Mouse (Mus musculus): ENCODE results near the gene Bcl2l11. TPM values are rescaled to one million over a fixed set of nuclear protein-coding genes. Genes with fewer than 3 reads are reported as not detected.
A peak's percentile ranks its signal among the peaks of the same experiment; 100 is the strongest.

Bcl2l11 gene
- total RNA-seq, 2 experiments from 2014 or later, result 5.4 to 9.9 TPM

DNA sequence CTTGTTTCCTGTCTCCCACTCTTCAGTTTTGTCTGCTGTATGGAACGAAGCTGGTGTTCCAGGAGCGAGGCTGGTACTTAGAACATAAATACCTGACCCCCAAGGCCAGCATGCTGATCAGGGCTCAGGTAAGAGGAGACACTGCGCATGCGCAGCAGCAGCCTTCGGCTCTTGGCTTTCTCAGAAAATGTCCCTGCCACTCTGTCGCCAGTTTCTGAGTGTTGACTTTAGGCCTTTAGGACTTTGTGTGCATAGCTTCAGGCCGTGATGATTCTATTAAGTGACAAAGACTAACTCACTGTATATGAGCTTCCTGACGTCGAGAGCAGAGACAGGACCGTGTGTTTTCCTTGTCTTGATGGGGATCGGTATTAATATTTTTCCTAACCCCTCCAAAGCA is 20.2 kb upstream of the Bcl2l11 start:
- DNase-seq (ENCODE audit: low spot score), result no peak

DNA sequence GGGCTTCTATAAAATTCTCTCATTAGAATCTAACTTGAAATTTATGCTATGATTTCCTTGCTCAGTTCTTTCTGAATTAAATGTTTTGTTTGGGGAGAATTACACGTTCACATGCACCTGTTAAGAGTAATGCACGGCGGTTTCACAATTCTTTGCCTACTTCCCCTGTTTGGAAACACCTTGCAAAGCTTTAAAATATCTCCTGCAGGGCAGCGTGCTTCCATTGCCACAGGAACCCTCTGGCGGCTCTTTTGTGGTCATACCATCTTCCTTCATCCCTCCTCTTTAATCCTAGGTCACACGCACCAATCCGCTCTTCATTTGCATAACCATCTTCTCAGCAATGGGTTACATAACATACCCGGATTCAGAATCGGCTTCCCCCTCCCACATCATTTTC is 14.3 kb upstream of the Bcl2l11 start:
- DNase-seq (ENCODE audit: low spot score), result no peak

DNA sequence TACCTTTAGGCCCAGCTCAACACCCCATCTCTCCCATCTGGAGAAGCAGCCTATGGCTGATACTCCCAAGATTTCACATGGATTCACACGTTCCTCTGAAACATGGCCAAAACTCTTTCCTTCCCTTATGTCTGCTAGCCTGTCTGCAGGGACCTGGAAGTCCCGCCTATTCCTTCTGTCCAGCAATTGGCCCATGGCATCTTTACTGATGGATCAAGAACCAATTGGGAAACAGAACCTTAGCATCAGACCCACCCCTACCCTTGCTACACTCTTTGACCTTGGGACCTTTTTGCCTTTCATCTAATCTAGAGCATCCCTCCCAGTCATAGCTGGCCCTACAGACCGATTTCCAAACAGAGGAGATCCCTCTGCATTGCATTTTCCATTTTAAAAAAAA is 11.2 kb upstream of the Bcl2l11 start:
- DNase-seq (ENCODE audit: low spot score), result no peak

DNA sequence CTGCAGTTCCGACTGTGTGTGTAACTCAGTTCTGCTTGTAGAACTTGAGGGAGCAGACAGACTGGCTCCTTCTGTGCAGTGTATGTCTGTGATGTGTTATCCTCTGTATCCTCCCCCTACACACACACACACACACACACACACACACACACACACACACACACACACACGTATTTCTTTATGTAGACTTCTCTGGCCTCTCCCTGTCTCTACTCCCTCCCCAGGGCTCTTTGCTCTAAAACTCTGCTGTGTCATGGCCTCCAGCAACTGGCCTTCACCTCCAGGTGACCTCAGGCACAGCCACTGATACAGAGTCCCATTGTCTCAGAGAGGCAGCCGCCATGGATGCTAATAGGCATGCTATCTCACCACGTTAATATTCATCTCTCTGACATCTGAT is 10.3 kb upstream of the Bcl2l11 start:
- DNase-seq (ENCODE audit: low spot score), result no peak

GRCm38 (mm10) chr2:128117605-128118004 is 8.2 kb upstream of the Bcl2l11 start:
- no peak for DNase-seq (ENCODE audit: low spot score)

DNA sequence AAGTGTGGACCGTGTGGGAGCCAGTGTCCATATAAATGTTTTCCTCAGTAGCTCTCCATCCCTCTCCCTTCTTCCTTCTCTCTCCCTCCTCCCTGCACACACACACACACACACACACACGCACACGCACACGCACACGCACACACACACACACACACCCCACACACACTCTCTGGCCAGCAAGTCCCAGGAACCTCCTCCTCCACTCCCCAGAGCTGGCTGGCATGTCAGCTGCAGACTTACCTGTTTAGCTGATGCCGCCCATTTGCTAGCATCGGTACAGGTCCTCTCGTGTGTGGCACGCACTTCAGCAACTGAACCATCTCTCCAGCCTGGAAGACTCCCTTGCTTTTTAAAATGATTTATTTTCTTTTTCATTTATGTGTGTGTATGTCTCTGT is 6.9 kb upstream of the Bcl2l11 start:
- no peak for DNase-seq (ENCODE audit: low spot score)

DNA sequence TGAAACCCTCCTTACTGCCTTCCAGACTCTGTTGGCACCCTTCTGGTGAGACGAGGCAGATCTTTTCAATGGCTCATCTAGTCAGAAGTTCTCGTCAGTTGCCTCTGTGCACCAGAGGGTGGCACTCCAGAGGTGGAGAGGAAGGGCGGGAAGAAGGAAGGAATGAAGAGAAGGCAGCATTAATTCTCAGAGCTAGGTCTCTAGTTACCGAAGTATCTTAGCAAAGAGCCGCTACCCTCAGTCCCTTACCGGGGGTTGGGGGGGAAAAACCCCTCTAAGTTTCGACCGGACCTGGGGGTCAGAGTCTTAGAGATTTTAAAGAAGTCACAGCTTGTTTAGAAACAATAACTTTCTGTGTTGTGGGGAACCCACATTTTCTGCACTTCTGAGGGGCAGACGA is 3.3 kb upstream of the Bcl2l11 start:
- peak; percentile 70 for DNase-seq (ENCODE audit: low spot score)

- DNase-seq (ENCODE audit: low spot score), result peak; percentile 45
These were observed 2.7 kb upstream of the Bcl2l11 start for GRCm38 (mm10) chr2:128122891-128123771.

DNA sequence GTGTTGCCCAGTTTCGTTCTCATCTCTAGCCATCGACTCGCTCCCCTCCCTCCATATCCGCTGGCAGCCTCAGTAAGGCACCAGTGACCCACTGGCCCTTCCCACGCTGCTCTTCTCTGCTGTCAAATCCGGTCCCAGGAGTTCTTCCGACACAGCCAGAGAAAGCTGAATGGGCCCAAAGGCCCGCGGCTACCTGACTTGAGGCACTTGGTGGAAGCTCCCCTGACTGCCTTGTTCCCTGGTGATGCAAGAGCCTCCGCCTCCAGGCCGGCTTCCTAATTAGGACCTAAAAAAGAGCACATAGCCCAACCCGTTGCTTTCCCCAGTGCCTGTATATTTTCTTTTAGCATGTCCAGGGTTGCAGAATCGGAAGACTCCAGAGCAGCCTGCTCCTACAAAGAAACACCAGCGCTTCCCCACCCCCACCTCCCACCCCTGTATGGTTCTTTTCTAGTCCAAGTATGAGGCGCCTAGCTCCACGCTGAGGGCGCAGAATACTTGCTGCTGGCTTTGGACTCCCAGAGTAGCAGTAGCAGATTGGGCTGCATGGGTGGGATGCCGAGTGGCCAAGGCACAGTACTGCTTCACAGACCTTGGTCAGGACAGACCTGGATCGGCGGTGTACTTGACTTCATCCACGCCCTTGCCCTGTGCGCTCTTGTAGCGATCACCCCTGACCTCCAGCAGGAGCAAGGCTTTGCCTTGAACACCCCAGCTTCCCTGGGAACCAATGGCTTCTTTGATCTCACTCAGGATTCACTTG is 1.7 kb upstream of the Bcl2l11 start:
- no peak for DNase-seq (ENCODE audit: low spot score)

DNA sequence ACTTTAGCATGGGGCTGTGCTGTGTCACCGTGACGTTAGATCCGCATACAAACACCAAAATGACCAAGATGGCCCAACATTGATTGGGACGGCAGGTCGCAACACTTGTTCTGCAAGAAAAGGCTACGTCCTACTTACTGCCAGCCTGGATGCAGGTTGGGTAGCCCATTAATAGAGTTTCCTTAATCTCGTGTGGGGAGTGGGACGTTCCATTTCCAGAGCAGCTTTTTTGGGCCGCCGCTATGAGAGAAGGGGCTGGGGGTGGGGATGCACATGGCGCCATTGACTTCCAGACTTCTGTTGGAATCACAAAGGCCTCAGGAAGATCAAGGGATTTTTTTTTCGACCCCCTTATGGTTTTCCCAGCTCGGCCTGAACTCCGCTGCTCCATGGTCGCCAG is 1.1 kb upstream of the Bcl2l11 start:
- DNase-seq (ENCODE audit: low spot score), result no peak

DNA sequence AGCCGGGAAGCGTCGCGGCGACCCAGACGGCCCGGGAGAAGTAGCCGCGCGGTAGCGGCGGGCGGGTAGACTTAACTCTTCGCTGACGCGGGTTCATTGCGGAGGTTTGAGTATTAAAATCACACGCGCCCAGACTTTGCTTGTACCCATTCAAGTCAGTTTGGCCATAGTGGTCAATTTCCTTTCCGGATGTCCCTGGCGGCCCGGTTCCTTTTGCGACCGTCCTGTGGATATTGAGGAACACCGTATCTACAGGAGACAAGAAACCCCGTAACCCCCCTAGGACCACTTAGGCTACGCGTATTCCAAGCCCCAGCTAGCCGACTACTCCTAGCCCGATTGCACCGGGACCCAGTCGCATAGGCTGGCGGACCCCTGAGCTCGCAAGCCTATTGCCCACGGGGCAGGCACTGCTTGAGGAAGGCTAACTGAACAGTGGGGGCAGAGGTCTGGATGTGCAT is 783 bp downstream of the Bcl2l11 start:
- no peak for DNase-seq (ENCODE audit: low spot score)

DNA sequence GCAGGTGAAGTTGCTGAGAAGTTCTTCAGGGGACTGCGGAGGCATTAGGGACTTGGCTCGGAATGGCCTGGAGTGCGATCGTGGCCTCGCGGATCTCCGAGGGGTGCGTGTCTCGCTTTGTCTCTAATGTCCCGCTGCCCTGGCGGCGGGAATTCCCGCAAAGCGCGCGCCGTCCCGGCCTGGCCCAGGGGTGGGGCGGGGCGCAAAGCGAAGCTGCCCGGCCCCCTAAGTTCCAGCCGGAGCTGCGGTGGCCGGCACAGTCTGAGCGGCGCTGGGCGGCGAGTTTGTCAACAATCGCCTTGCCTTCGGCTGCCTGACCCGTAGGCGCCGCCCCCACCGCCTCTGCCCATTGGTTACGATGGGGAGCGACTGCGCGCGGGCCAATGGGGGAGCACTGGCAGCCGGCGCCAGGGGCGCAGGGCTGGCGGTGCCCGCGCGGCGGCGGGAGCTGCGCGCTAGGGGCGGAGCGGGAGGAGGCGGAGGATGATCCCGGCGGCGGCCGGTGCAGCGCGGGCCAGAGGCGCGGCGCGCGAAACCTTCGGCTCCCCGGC is 1.4 kb downstream of the Bcl2l11 start:
- DNase-seq (ENCODE audit: low spot score), result peak; percentile 95

DNA sequence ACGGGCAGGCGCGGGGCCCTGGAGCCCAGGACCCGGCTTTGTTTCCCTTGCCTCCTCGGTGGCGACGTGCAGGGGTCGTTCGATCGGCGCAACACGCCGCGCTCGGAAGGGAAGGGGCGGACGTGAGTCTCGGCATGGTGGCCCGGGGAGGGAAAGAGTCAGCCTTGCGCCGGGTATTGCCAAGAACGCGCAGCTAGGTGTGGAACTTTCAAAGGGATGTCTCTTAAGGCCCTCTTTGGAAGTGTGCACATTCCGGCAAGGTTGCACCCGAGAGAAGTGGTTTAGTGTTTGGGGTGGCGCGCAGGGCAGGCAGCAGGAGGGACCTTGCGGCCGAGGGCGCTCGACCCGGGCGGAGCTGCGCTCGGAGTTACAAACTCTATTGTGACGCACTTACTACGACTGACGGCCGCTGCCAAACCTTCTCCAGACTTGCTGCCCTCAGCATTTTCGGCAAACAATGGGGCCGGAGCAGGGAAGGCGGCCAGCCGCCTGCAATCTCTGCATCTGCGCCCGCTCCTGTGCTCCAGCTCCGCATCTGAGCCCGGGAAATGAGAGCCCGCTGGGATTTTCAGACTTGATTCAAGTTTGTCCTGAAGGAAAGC is 2.0 kb downstream of the Bcl2l11 start:
- peak; percentile 76 for DNase-seq (ENCODE audit: low spot score)

- no peak for DNase-seq (ENCODE audit: low spot score)
These were observed 2.7 kb downstream of the Bcl2l11 start for GRCm38 (mm10) chr2:128128532-128128931.

DNA sequence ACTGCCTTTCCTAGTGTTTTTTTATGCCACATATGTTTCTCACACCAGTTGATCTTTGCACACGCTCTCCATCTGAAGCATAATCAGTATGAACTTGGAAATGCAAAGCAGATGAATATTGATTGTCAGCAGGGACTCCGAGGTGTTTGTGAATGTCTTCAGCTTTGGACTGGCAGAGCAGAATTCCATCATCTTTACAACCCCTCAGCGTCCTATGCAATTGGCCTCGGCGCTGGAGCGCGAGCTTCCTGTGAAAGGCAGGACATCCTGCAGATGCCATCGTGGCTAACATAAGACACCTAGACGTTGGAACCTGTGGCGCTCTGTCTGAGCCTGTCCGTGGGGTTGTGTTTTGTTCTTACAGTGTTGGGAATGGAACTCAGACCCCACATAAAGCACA is 5.7 kb downstream of the Bcl2l11 start:
- no peak for DNase-seq (ENCODE audit: low spot score)

- DNase-seq (ENCODE audit: low spot score), result no peak
These were observed 6.8 kb downstream of the Bcl2l11 start for GRCm38 (mm10) chr2:128132635-128133034.

DNA sequence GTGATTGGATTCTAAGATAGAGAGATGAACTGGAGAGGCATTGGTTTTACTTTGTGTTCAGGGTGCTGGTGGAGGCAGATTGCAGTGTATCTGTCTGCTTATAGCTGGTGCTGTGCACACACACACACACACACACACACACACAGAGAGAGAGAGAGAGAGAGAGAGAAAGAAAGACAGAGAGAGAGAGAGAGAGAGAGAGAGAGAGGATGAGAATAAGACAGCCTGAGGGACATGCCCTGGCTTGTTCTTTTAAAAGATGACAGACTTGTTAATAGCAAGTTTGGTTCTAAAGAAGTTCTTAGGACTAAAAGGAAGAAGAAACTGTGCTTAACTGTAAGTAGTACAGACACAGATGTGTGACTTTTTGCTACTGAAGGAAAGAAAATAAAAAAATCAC is 8.0 kb downstream of the Bcl2l11 start:
- no peak for DNase-seq (ENCODE audit: low spot score)

DNA sequence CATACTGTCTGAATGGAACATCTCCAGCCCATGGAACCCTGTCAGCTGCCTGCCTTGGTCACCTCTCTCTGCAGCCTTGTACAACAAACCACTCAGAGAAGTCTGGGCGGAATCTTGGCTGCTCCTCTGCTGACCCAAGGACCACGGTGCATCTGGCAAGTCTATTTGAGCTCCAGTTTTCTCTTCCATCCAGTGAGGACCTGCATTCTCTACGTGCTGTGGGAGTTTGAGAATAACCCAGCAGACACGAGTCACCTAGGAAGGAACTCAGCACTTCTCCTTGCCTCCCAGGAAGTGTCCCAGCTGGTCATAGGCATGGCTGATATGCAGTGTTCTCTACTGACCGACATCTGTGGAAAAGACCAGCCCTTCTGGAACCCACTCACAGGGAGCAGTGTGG is 8.6 kb downstream of the Bcl2l11 start:
- DNase-seq (ENCODE audit: low spot score), result no peak

GRCm38 (mm10) chr2:128134948-128135347 is 9.1 kb downstream of the Bcl2l11 start:
- DNase-seq (ENCODE audit: low spot score), result no peak

DNA sequence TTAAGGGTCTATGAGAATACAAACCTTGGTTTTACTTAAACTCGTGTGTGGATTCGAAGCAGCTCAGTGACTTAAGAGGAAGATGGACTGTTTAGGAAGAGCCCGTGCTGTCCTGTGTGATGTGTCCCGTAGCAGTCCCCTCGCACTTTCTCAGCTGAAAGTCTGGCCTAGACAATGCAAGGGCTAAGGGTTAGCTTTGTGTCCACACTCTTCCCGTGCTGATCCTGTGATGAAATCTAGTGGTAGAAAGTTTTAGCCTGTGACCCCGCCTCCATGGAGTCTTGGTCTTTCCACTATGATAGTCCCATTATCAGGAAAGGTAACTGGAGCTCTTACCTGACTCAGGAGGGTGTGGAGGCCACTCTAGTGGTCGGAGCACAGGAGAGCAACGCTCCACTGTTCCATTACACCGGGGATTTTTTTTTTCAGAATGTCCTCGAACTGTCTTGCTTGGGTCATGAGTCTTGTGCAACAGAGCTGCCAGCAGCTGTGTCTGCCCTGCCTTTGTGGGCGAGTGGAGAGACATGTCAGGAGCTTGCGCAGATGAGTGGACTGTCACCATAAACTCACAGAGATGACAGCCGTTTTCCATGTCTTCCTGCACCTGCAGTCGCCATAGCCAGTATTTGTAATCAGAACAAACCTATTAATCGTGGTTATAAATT is 11.1 kb downstream of the Bcl2l11 start:
- DNase-seq (ENCODE audit: low spot score), result no peak

DNA sequence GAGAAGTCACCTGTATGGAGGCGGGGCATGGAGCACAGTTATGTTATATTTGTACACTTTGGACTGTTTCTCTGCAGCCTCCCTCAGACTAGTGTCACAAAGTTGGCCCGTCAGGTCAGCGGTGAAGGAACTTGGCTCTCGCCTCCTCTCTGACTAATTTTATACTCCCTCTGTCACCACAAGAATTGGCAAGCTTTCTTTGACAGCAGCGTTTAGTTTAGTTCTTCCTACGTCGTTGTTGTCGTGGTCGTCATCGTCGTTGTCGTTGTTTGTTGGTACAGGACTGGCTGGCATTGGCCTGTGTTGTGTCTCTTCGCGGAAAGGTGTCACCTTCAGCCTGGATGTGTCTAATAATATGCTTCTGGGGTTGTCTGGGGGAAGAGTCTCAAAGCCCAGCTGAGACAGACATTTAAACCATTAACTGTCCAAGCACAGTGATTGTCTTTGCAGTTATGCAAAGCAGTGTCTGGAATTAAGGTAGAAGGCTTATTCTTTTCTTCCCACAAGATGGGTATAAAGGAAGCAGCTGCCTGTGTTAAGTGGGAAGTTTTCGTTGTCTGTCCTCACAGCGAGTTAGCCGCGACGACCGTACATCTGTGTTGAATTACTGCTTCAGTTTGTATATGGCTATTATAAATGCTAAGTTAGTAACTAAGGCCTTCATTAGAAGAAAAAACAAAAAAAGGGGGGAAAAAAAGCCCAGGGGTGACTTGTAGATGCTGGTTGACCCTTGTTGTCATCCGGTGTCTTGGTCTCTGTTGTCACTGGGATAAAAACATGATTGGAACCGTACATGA is 11.8 kb downstream of the Bcl2l11 start:
- peak; percentile 62 for DNase-seq (ENCODE audit: low spot score)
